Mouse (Mus musculus): ENCODE measurements around the gene Mapk8. TPM values are rescaled to one million over a fixed set of nuclear protein-coding genes. Genes with fewer than 3 reads are reported as not detected.
"Not testable (repeated sequence)": the region's sequence is repeated elsewhere in the genome, so short reads cannot be mapped to it uniquely, and the experiment has no call there.

Gene Mapk8
- polyA plus RNA-seq, 1 experiment from 2014 or later = 5.9 TPM

- Histone ChIP-seq H3K36me3 (no peaks in the 10 kb centered on the region), H3K9me3 (replicated peaks) (no peaks in the 10 kb centered on the region), H3K27me3 (replicated peaks) (peaks cover 8% of the 10 kb centered on the region), H3K4me2 (peak overlapping the region; percentile 86), H3K4me1 (peaks cover 29% of the 10 kb centered on the region), H3K9ac (peak overlapping the region; percentile 96), H3K27ac (peak overlapping the region; percentile 88), H3K4me3 (peak overlapping the region; percentile 96)
- 0% methylated on average over 40 of the region's 72 CpGs for WGBS (ENCODE audit: insufficient replicate concordance)
- peak; percentile 65 for ATAC-seq
These were observed 366 bp downstream of the Mapk8 start for GRCm38 (mm10) chr14:33446561-33447023.

GRCm38 (mm10) chr14:33445962-33446361 is 996 bp downstream of the Mapk8 start:
- ATAC-seq = no peak
- no peak overlapping the region for H3K27ac ChIP-seq
- peak overlapping the region; percentile 86 for H3K4me2 ChIP-seq
- no peaks in the 10 kb centered on the region for H3K36me3 ChIP-seq
- H3K4me3 ChIP-seq = peak overlapping the region; percentile 96
- H3K9ac ChIP-seq = peak overlapping the region; percentile 96
- peaks cover 35% of the 10 kb centered on the region for H3K4me1 ChIP-seq
- peaks cover 8% of the 10 kb centered on the region for H3K27me3 ChIP-seq (replicated peaks)
- WGBS (ENCODE audit: insufficient replicate concordance) = 41% methylated on average over 3 of the region's 3 CpGs
- H3K9me3 ChIP-seq (replicated peaks) = no peaks in the 10 kb centered on the region

- no peak overlapping the region for H3K4me3 ChIP-seq
- H3K9me3 ChIP-seq (replicated peaks) = no peaks in the 10 kb centered on the region
- WGBS (ENCODE audit: insufficient replicate concordance) = 50% methylated on average over 2 of the region's 2 CpGs
- no peak for ATAC-seq
- H3K36me3 ChIP-seq = no peaks in the 10 kb centered on the region
- H3K4me1 ChIP-seq = peaks cover 38% of the 10 kb centered on the region
- H3K9ac ChIP-seq = no peak overlapping the region
- no peak overlapping the region for H3K27ac ChIP-seq
- peaks cover under 1% of the 10 kb centered on the region; the same call in 1 of the 2 replicates for H3K27me3 ChIP-seq (replicated peaks)
- no peak overlapping the region for H3K4me2 ChIP-seq
These were observed 3.2 kb downstream of the Mapk8 start for GRCm38 (mm10) chr14:33443780-33444179.

- H3K9me3 ChIP-seq (replicated peaks) = peaks cover 11% of the 10 kb centered on the region
- peaks cover 11% of the 10 kb centered on the region for H3K36me3 ChIP-seq
- H3K27ac ChIP-seq; H3K4me1 ChIP-seq; ATAC-seq; H3K4me2 ChIP-seq; H3K9ac ChIP-seq; H3K4me3 ChIP-seq; H3K27me3 ChIP-seq (replicated peaks): not testable (repeated sequence)
- WGBS (ENCODE audit: insufficient replicate concordance) = 73% methylated on average over 4 of the region's 4 CpGs
These were observed 14.5 kb downstream of the Mapk8 start for GRCm38 (mm10) chr14:33432485-33432884.

- no peak overlapping the region for H3K4me3 ChIP-seq
- H3K4me1 ChIP-seq = no peaks in the 10 kb centered on the region
- no peaks in the 10 kb centered on the region for H3K9me3 ChIP-seq (replicated peaks)
- no peak overlapping the region for H3K4me2 ChIP-seq
- H3K36me3 ChIP-seq = no peaks in the 10 kb centered on the region
- no peak overlapping the region for H3K27ac ChIP-seq
- no peaks in the 10 kb centered on the region for H3K27me3 ChIP-seq (replicated peaks)
- no peak overlapping the region for H3K9ac ChIP-seq
- ATAC-seq = no peak
These were observed 22.8 kb downstream of the Mapk8 start for GRCm38 (mm10) chr14:33424124-33424523.

GRCm38 (mm10) chr14:33423003-33423402 is 24.0 kb downstream of the Mapk8 start:
- Histone ChIP-seq H3K27ac (no peak overlapping the region), H3K4me1 (no peaks in the 10 kb centered on the region), H3K9ac (no peak overlapping the region), H3K9me3 (replicated peaks) (no peaks in the 10 kb centered on the region), H3K36me3 (no peaks in the 10 kb centered on the region), H3K4me3 (no peak overlapping the region), H3K4me2 (no peak overlapping the region), H3K27me3 (replicated peaks) (no peaks in the 10 kb centered on the region)
- WGBS (ENCODE audit: insufficient replicate concordance) = 39% methylated on average over 1 of the region's 1 CpGs
- ATAC-seq = no peak

- no peaks in the 10 kb centered on the region for H3K9me3 ChIP-seq (replicated peaks)
- no peaks in the 10 kb centered on the region for H3K27me3 ChIP-seq (replicated peaks)
- H3K36me3 ChIP-seq = no peaks in the 10 kb centered on the region
- H3K9ac ChIP-seq = no peak overlapping the region
- WGBS (ENCODE audit: insufficient replicate concordance) = 76% methylated on average over 3 of the region's 3 CpGs
- ATAC-seq = no peak
- H3K27ac ChIP-seq = no peak overlapping the region
- no peak overlapping the region for H3K4me2 ChIP-seq
- no peak overlapping the region for H3K4me3 ChIP-seq
- H3K4me1 ChIP-seq = no peaks in the 10 kb centered on the region
These were observed 28.5 kb downstream of the Mapk8 start for GRCm38 (mm10) chr14:33418311-33418909.

- Histone ChIP-seq H3K4me2 (no peak overlapping the region), H3K9me3 (replicated peaks) (no peaks in the 10 kb centered on the region), H3K4me3 (no peak overlapping the region), H3K27me3 (replicated peaks) (no peaks in the 10 kb centered on the region), H3K9ac (no peak overlapping the region), H3K4me1 (no peaks in the 10 kb centered on the region), H3K27ac (no peak overlapping the region), H3K36me3 (peaks cover 6% of the 10 kb centered on the region; the same call in 1 of the 2 replicates)
- no peak for ATAC-seq
- WGBS (ENCODE audit: insufficient replicate concordance) = 73% methylated on average over 1 of the region's 1 CpGs
These were observed 31.2 kb downstream of the Mapk8 start for GRCm38 (mm10) chr14:33415746-33416145.

GRCm38 (mm10) chr14:33402331-33402730 is 44.6 kb downstream of the Mapk8 start:
- H3K9ac ChIP-seq = no peak overlapping the region
- H3K27ac ChIP-seq = no peak overlapping the region
- H3K4me2 ChIP-seq = no peak overlapping the region
- H3K9me3 ChIP-seq (replicated peaks) = no peaks in the 10 kb centered on the region
- no peak for ATAC-seq
- no peaks in the 10 kb centered on the region for H3K27me3 ChIP-seq (replicated peaks)
- H3K36me3 ChIP-seq = peaks cover 13% of the 10 kb centered on the region
- no peaks in the 10 kb centered on the region for H3K4me1 ChIP-seq
- no peak overlapping the region for H3K4me3 ChIP-seq
- WGBS (ENCODE audit: insufficient replicate concordance) = 89% methylated on average over 1 of the region's 1 CpGs

GRCm38 (mm10) chr14:33400019-33400418 is 46.9 kb downstream of the Mapk8 start:
- Histone ChIP-seq H3K27me3 (replicated peaks) (no peaks in the 10 kb centered on the region), H3K9ac (no peak overlapping the region), H3K4me2 (no peak overlapping the region), H3K4me1 (no peaks in the 10 kb centered on the region), H3K36me3 (peaks cover 11% of the 10 kb centered on the region), H3K4me3 (no peak overlapping the region), H3K9me3 (replicated peaks) (no peaks in the 10 kb centered on the region), H3K27ac (no peak overlapping the region)
- ATAC-seq = no peak
- whole genome bisulfite sequencing (ENCODE audit: insufficient replicate concordance) = 61% methylated on average over 3 of the region's 3 CpGs

- no peaks in the 10 kb centered on the region for H3K4me1 ChIP-seq
- H3K4me3 ChIP-seq = no peak overlapping the region
- no peak overlapping the region for H3K4me2 ChIP-seq
- no peaks in the 10 kb centered on the region for H3K9me3 ChIP-seq (replicated peaks)
- WGBS (ENCODE audit: insufficient replicate concordance) = 71% methylated on average over 5 of the region's 5 CpGs
- no peaks in the 10 kb centered on the region for H3K27me3 ChIP-seq (replicated peaks)
- no peak for ATAC-seq
- peaks cover 11% of the 10 kb centered on the region for H3K36me3 ChIP-seq
- no peak overlapping the region for H3K27ac ChIP-seq
- no peak overlapping the region for H3K9ac ChIP-seq
These were observed 48.7 kb downstream of the Mapk8 start for GRCm38 (mm10) chr14:33398065-33398860.

GRCm38 (mm10) chr14:33380830-33381457 is 66.0 kb downstream of the Mapk8 start:
- WGBS (ENCODE audit: insufficient replicate concordance) = 74% methylated on average over 6 of the region's 6 CpGs
- ATAC-seq = no peak
- peaks cover 36% of the 10 kb centered on the region for H3K36me3 ChIP-seq
- no peaks in the 10 kb centered on the region for H3K4me1 ChIP-seq
- no peak overlapping the region for H3K27ac ChIP-seq
- H3K27me3 ChIP-seq (replicated peaks) = no peaks in the 10 kb centered on the region
- no peak overlapping the region for H3K9ac ChIP-seq
- no peaks in the 10 kb centered on the region for H3K9me3 ChIP-seq (replicated peaks)
- no peak overlapping the region for H3K4me2 ChIP-seq
- H3K4me3 ChIP-seq = no peak overlapping the region
